Comparison of ENCODE assay signal across 22 mouse cellular contexts in the genomic region with DNA sequence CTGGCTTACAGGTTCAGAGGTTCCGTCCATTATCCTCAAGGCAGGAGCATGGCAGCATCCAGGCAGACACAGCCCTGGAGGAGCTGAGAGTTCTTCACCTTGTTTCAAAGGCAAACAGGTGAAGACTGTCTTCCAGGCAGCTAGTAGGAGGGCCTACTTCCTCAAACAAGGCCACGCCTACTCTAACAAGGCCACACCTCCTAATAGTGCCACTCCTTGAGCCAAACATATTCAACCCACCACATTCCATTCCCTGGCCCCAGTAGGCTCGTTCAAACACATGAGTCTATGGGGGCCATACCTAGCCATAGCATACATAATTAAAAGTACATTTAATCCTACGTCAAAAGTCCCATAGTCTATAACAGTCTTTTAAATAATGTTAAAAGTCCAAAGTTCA.
"Had no signal": no experiment of that assay in that cellular context is flagged by ENCODE, and none has a peak within 500 bp of the region (broad histone marks: within the 10 kb centered on the region; RNA-seq: fewer than 3 reads in every experiment).

No protein-coding gene starts in this region.

- H3K4me2 ChIP-seq: limb, embryonic 13.5 days; liver, embryonic 12.5 days; liver, embryonic 15.5 days; lung, embryonic 15.5 days; midbrain, embryonic 13.5 days; neural tube, embryonic 13.5 days had no signal

- H3K4me3 ChIP-seq: limb, embryonic 10.5 days; limb, embryonic 13.5 days; liver, embryonic 12.5 days; liver, embryonic 15.5 days; lung, embryonic 15.5 days; megakaryocyte, embryonic 14.5 days; midbrain, embryonic 10.5 days; midbrain, embryonic 13.5 days; myocyte; neural tube, embryonic 13.5 days had no signal

- H3K27ac ChIP-seq: limb, embryonic 10.5 days; limb, embryonic 13.5 days; liver, embryonic 12.5 days; liver, embryonic 15.5 days; lung, embryonic 15.5 days; midbrain, embryonic 10.5 days; midbrain, embryonic 13.5 days; neural tube, embryonic 13.5 days had no signal

- H3K4me1 ChIP-seq: limb, embryonic 10.5 days; limb, embryonic 13.5 days; liver, embryonic 12.5 days; liver, embryonic 15.5 days; lung, embryonic 15.5 days; megakaryocyte, embryonic 14.5 days; midbrain, embryonic 10.5 days; midbrain, embryonic 13.5 days; neural tube, embryonic 13.5 days had no signal

- ATAC-seq: liver, embryonic 12.5 days; midbrain, embryonic 13.5 days; midbrain, embryonic 16.5 days had no signal

- H3K9me3 ChIP-seq: limb, embryonic 10.5 days; limb, embryonic 13.5 days; liver, embryonic 12.5 days; liver, embryonic 15.5 days; lung, embryonic 15.5 days; midbrain, embryonic 10.5 days; midbrain, embryonic 13.5 days; neural tube, embryonic 13.5 days had no signal

- H3K27me3 ChIP-seq: limb, embryonic 13.5 days; liver, embryonic 12.5 days; liver, embryonic 15.5 days; lung, embryonic 15.5 days; megakaryocyte, embryonic 14.5 days; midbrain, embryonic 13.5 days; neural tube, embryonic 13.5 days had no signal

- DNase-seq: kidney, adult 18-20 months; kidney, adult 9 months; kidney, postnatal 14 days; kidney, postnatal 4 days; liver; lung, adult 18-20 months; lung, postnatal 10 days; lung, postnatal 36 days; retina, postnatal 1 day; thymus, adult 18-20 months; thymus, postnatal 36 days had no signal

- H3K9ac ChIP-seq: limb, embryonic 13.5 days; liver, embryonic 12.5 days; liver, embryonic 15.5 days; lung, embryonic 15.5 days; midbrain, embryonic 13.5 days; neural tube, embryonic 13.5 days had no signal

- H3K36me3 ChIP-seq: limb, embryonic 10.5 days; limb, embryonic 13.5 days; liver, embryonic 12.5 days; liver, embryonic 15.5 days; lung, embryonic 15.5 days; midbrain, embryonic 10.5 days; midbrain, embryonic 13.5 days; neural tube, embryonic 13.5 days had no signal
